Mouse (Mus musculus): ENCODE measurements at regions not wholly inside any gene's neighbourhood (a gene's known extent, or its start where the extent isn't known, plus 50 kb on each side); places are given as distances from the start of the nearest gene placed in this dataset.

DNA sequence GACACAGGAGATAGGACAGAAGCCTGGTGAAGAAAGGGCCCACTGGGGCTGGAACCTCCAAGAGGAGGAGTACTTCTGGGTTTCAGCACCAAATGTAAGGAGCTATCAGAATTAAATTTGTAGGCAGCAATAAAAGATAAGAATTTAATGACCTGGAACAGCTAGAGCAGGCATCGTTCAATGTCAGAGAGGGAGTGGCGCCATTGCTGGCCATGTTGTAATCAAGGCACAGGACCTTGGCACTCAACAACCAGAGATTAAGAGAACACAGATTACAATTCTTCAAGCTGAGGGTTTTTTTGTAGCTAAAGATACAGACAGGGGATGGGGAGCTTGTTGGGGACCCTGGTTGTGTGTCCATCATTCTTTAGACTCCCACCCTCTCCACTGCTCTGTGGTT is 101.0 kb upstream of the Dio3 start:
- no peak for ATAC-seq (ENCODE audit: low TSS enrichment)

DNA sequence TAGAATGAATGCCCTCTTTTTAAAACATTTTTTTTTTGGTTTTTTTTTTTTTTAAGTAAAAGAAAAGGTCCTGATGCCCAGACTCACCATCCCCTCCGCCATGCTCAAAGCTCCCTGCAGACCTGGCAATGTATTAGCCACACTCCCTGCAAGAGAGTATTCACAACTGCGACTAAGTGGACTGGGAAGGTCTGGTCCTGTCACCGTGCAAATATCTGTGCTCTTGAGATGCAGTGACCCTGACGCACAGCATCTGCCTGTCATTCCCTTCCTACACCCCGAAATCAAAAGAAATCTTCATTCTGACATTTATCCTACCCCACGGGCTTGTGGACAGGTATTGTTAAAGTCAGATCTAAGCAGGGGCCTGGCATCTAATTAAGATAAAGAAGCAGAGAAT is 95.4 kb upstream of the Dio3 start:
- no peak for ATAC-seq (ENCODE audit: low TSS enrichment)

DNA sequence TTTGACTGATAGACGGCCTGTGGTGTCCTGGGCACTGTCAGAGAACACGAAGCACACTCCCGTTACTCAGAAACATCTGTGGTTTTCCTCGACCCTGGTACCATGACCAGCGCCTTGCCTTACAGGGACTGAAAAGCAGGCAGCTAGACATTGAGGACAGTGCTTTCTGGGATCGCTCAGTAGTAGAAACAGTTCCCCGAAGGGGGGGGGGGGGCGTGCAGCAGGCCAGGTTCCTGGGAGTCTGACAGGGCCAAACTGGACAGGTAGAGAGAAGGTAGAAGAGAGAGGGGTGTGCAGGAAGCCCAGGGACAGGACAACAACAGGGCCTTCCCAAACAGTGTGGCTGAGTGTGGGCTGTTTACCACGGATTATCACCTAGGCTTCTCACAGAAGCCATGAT is 93.5 kb upstream of the Dio3 start:
- ATAC-seq (ENCODE audit: low TSS enrichment), result no peak

GRCm38 (mm10) chr12:110186381-110186780 is 92.5 kb upstream of the Dio3 start:
- no peak for ATAC-seq (ENCODE audit: low TSS enrichment)

DNA sequence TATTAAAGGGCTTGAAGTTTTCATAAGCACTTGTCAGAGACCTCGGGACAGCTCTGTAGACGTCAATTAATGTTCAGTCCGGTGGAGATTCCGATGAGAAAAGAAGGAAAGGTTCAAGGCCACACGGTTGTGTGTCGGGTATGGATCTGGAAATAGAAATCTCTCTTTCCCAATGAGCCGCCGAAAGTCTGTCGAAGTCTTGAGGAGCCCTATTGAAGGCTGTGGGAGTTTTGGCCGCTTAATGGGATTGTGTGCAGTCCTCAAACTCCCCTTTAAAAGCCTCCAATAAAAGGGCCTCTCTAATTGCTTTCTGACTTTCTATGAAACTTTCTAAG is 92.0 kb upstream of the Dio3 start:
- no peak for ATAC-seq (ENCODE audit: low TSS enrichment)

GRCm38 (mm10) chr12:110187246-110188135 is 91.4 kb upstream of the Dio3 start:
- no peak for ATAC-seq (ENCODE audit: low TSS enrichment)

DNA sequence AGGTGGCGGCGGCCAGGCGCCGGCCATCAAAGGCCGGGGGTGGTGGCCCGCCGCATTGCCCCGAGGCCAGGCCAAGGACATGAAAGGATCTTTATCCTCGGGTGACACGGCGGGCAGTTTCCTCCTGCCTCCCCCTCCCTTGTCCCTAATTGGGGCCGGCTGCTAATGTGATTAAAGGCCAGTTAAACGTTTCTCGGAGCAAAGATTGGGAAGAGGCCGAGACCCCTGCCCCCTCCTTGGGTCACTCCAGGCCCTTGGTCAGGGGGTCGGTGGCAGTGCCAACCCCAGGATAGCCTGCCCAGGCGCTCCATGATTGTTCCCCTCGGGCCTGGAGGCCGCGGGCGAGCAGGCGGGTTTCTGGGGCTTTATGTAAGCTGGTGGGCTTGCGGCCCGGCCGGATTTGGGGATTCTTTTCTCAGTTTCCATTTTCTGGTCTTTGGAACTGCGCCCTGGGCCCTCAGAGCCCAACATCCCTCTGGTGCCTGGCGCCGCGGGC is 90.7 kb upstream of the Dio3 start:
- no peak for ATAC-seq (ENCODE audit: low TSS enrichment)

GRCm38 (mm10) chr12:110188641-110189328 is 90.1 kb upstream of the Dio3 start:
- no peak for ATAC-seq (ENCODE audit: low TSS enrichment)

- ATAC-seq (ENCODE audit: low TSS enrichment), result no peak
Observed at GRCm38 (mm10) chr12:110189329-110189642, 89.6 kb upstream of the Dio3 start.

- ATAC-seq (ENCODE audit: low TSS enrichment), result no peak
Observed at GRCm38 (mm10) chr12:110192186-110192585, 86.7 kb upstream of the Dio3 start.

- no peak for ATAC-seq (ENCODE audit: low TSS enrichment)
Observed at GRCm38 (mm10) chr12:110197366-110197765, 81.5 kb upstream of the Dio3 start.

GRCm38 (mm10) chr12:110200471-110200870 is 78.4 kb upstream of the Dio3 start:
- ATAC-seq (ENCODE audit: low TSS enrichment), result no peak

- ATAC-seq (ENCODE audit: low TSS enrichment), result no peak
Observed at GRCm38 (mm10) chr12:110200887-110201286, 78.0 kb upstream of the Dio3 start.

DNA sequence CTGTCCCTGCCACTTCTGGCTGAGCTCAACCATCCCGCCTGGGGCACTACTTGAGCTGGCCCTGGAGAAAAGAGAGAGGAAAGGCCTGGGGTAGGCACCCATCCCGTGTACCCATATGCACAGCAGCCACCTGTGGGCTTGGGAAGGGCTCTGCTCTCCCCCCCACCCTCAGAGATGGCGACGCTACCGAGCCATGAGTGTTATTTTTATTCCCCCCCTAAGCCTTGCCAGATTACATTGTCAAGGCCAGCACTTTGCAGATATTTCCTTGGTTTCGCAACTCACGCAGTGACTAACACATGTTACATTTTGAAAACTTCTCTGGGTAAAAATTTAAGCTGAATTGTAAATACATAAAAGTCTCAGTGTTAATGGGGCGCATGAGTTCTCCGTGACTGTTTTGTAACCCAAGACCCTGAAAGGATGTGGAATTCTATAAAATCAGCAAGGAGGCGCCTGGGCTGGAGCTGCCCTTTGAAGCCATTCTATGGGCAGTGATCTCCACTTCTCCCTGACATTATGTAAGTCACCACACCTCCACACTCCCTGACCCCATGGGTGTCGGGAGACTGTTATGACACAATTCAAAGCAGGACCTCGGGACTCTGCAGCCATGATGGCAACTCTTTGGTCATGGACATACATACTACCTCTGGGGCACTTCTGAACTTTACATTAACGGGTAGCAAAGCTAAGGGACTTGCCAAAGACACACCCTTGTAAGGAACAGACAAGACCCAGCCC is 75.4 kb upstream of the Dio3 start:
- no peak for ATAC-seq (ENCODE audit: low TSS enrichment)

DNA sequence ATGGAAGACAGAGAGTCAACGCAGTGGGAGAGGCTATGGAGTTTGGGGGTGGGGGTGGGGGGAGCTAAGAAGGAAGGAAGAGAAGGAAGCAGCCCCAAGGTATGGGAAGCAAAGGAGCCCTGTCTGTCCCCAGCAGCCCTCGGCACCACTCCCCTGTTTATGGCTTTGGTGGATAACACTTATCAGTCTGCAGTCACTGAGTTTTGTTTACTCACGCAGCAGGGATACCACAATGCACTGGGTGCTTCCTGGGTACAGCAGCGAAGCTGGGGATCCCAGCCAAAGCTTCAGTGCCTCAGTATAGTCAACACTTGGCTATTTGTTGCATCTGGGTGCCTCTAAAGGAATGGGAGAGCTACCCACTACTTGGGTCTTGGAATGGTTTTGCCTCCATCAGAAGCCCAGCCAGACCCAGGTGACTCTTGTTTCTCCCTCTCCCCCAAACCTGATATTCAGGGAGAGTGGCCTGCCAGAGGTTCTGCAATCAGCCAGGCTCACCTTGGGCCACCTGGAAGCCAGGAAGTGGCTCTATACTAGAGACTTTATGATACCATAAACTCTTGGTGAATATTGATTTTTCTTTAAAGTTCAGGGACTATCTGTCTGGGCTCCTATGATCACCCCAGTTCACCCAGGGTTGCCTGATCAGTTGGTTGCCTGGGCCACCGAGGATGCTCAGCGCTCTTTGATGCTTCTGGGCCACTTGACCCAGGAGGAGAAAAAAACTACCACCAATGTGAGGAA is 74.5 kb upstream of the Dio3 start:
- no peak for ATAC-seq (ENCODE audit: low TSS enrichment)

DNA sequence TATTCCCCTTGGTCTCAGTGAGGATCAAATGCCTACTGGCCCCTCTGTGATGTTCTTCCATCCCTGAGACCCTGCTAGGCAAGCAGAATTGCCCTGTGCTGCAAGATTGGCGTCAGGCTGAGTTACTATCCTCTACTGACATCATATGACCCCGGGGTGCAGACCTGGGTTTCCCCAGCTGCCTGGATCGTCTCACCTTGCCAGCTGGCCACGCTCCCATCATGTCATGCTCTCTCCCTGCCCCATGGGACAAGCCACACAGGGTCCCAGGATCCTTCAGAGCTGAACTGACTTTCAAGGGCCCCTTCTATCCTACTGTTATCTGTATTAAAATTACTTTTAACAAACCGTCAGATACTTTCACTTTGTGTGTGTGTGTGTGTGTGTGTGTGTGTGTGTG is 72.6 kb upstream of the Dio3 start:
- no peak for ATAC-seq (ENCODE audit: low TSS enrichment)

DNA sequence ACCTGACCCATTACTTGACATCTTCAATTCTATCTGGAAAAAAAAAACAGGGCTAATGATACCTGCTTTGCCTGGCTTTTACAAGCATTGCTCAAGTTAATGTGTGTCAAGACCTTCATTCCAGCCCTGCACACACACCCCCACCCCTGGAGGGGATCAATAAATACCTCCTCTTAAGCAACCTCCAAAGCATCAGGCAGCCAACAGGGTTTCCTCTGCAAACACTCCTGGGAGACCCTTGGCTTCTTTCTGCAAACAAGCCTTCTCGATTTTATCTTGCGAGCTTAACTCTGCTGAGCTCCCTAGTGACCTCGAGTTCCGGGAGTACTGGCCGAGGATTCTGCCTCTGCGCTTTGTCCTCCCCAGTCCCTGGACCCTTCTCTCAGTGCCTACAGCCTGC is 72.1 kb upstream of the Dio3 start:
- ATAC-seq (ENCODE audit: low TSS enrichment), result no peak

DNA sequence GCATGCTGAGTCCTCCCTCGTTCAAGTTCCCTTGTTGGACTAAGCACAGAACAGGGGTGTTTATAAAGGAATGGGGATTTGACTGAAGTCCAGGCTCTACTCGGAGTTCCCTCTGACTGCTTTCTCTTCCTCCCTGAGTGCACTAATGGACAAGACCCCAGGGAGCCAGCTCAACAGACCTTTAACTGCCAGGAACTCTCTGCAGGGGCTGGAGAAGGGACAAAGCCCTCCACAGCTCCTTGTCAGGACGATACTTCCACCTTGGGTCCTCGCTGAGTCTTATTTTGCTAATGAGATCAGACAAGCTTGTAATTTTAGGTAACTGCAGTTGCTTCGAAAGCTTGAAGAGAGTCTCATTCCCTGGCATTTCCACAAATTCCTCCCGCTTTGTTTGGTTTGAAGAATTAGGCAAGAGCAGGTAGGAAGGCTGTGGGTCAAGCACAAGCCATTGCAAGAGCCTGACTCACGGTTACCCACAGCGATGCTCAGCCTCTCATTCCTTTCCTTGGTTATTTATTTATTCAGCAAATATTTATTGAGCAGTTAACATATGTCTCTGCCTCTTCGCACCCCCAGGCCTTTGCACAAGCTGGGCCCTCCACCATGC is 71.5 kb upstream of the Dio3 start:
- ATAC-seq (ENCODE audit: low TSS enrichment), result no peak

GRCm38 (mm10) chr12:110212716-110213115 is 66.2 kb upstream of the Dio3 start:
- ATAC-seq (ENCODE audit: low TSS enrichment), result no peak

- no peak for ATAC-seq (ENCODE audit: low TSS enrichment)
Observed at GRCm38 (mm10) chr12:110214833-110215232, 64.0 kb upstream of the Dio3 start.

GRCm38 (mm10) chr12:110215311-110215710 is 63.6 kb upstream of the Dio3 start:
- no peak for ATAC-seq (ENCODE audit: low TSS enrichment)

DNA sequence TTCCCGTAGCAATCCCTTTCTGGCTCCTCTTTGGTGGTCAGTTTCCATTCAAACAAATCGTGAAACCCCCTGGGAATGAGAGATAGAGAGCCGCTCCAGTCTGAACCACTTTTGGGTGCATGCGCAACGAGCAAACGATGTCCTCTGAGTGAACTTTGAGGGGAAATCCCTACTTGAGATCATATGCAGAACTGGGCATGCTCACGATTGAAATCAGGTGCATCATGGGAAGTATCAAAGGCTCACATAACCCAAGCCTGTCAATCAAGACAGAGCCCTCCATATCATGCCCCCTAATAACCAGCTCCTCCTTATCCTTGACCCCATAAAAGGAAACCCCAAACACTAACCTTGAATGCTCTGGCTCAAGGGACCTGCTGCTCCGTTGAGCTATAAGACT is 59.1 kb upstream of the Dio3 start:
- no peak for ATAC-seq (ENCODE audit: low TSS enrichment)

Measured in frontal cortex, adult (tissue).